8 mouse cellular contexts compared by ENCODE assay signal in genomic region chr4:148114758-148115391, GRCm38 (mm10). TPM values are rescaled to one million over a fixed set of nuclear protein-coding genes. Genes with fewer than 3 reads are reported as not detected.
DNase-seq lines count a peak whose midpoint lies in the region; ATAC-seq and TF ChIP-seq lines count a peak whose summit lies in the region.

No protein-coding gene starts in this region.

- peak; percentile 92 for DNase-seq in CD4-positive, CD25-positive, alpha-beta regulatory T cell, adult 2 months (ENCODE audit: low read depth, low spot score)
- peak; percentile 22 for DNase-seq in c-Kit-negative CD71-positive TER-119-positive erythroid progenitor cells, embryonic 14.5 days (ENCODE audit: low read depth, low spot score)
- DNase-seq in fibroblast of lung, adult 2 months (ENCODE audit: low read depth), result peak; percentile 55
- peak; percentile 94 for DNase-seq in kidney, postnatal 0 days (ENCODE audit: low spot score)
- DNase-seq in liver, embryonic 11.5 days (ENCODE audit: low spot score), result peak; percentile 81
- DNase-seq in naive thymus-derived CD4-positive, alpha-beta T cell, adult 2 months (ENCODE audit: low read depth), result peak; percentile 88
- peak; percentile 75 to 90 for DNase-seq in spleen, postnatal 4 days (ENCODE audit: low spot score in 2 of 2)

- peak; percentile 99 for TF ChIP-seq CTCF in kidney, postnatal 0 days (IDR thresholded peaks at IDR 0.05; ENCODE audit: low read depth)

- H3K36me3 ChIP-seq in heart, embryonic 14.5 days (ENCODE audit: control insufficient read depth, insufficient read depth, low read length), result no peaks in the 10 kb centered on the region
- H3K36me3 ChIP-seq in kidney, postnatal 0 days (ENCODE audit: insufficient read depth, low read length), result no peaks in the 10 kb centered on the region
- no peaks in the 10 kb centered on the region for H3K36me3 ChIP-seq in liver, embryonic 11.5 days (ENCODE audit: control insufficient read depth, insufficient read depth, low read length)

- ATAC-seq in heart, embryonic 14.5 days (ENCODE audit: insufficient number of reproducible peaks, insufficient read depth, low FRiP score, low read depth), result 0 out of 2 replicates have a peak, but pooled peaks have one; percentile 15
- ATAC-seq in kidney, postnatal 0 days (replicated peaks; ENCODE audit: low FRiP score, low read depth), result peak; percentile 52
- peak; percentile 56; the same call in 1 of the 2 replicates for ATAC-seq in liver, embryonic 11.5 days (replicated peaks; ENCODE audit: low FRiP score)

- H3K4me1 ChIP-seq in heart, embryonic 14.5 days (ENCODE audit: control insufficient read depth in 2 of 2, insufficient read depth in 2 of 2, low read length in 2 of 2), result peaks cover 0 to 3% of the 10 kb centered on the region in 2 experiments; a peak in 1 of 4 replicates
- H3K4me1 ChIP-seq in kidney, postnatal 0 days (replicated peaks; ENCODE audit: insufficient read depth, low read length), result no peaks in the 10 kb centered on the region; the same call in 1 of the 2 replicates
- H3K4me1 ChIP-seq in liver, embryonic 11.5 days (replicated peaks; ENCODE audit: control insufficient read depth, insufficient read depth, low read length), result no peaks in the 10 kb centered on the region

- WGBS in heart, embryonic 14.5 days, result 7% methylated on average over 15 of the region's 15 CpGs
- WGBS in kidney, postnatal 0 days, result 3% methylated on average over 15 of the region's 15 CpGs
- WGBS in liver, embryonic 11.5 days, result 6% methylated on average over 15 of the region's 15 CpGs

- peaks cover 7% of the 10 kb centered on the region; the same call in 1 of the 2 replicates for H3K27me3 ChIP-seq in heart, embryonic 14.5 days (ENCODE audit: control insufficient read depth, insufficient read depth, low read length)
- no peaks in the 10 kb centered on the region for H3K27me3 ChIP-seq in kidney, postnatal 0 days (ENCODE audit: insufficient read depth, low read length)
- peaks cover 3% of the 10 kb centered on the region for H3K27me3 ChIP-seq in liver, embryonic 11.5 days (replicated peaks; ENCODE audit: control insufficient read depth, insufficient read depth, low read length)

- H3K9me3 ChIP-seq in heart, embryonic 14.5 days (ENCODE audit: control insufficient read depth, low read length), result peaks cover 5% of the 10 kb centered on the region; the same call in 1 of the 2 replicates
- H3K9me3 ChIP-seq in kidney, postnatal 0 days (replicated peaks; ENCODE audit: low read length), result no peaks in the 10 kb centered on the region
- H3K9me3 ChIP-seq in liver, embryonic 11.5 days (ENCODE audit: control insufficient read depth, low read length), result no peaks in the 10 kb centered on the region; the same call in 1 of the 2 replicates

- H3K27ac ChIP-seq in heart, embryonic 14.5 days (replicated peaks in 1 of 2; ENCODE audit: control insufficient read depth in 1 of 2, insufficient read depth in 1 of 2, low read depth in 2 of 2, low read length in 2 of 2), result no peak overlapping the region
- 0 out of 2 replicates have a peak overlapping the region, but pooled peaks have one; percentile 1 for H3K27ac ChIP-seq in kidney, postnatal 0 days
- H3K27ac ChIP-seq in liver, embryonic 11.5 days (ENCODE audit: low read depth, low read length), result no peak overlapping the region

- no peak overlapping the region for H3K4me3 ChIP-seq in heart, embryonic 14.5 days (ENCODE audit: control insufficient read depth in 1 of 2, insufficient read depth in 1 of 2, low read depth in 1 of 2, low read length in 2 of 2)
- no peak overlapping the region for H3K4me3 ChIP-seq in kidney, postnatal 0 days (replicated peaks; ENCODE audit: low read depth, low read length)
- H3K4me3 ChIP-seq in liver, embryonic 11.5 days (ENCODE audit: low read depth, low read length), result no peak overlapping the region

- peak overlapping the region; percentile 23; the same call in 1 of the 2 replicates for H3K4me2 ChIP-seq in heart, embryonic 14.5 days (ENCODE audit: low read length)
- peak overlapping the region; percentile 15 for H3K4me2 ChIP-seq in kidney, postnatal 0 days (ENCODE audit: low read length)
- H3K4me2 ChIP-seq in liver, embryonic 11.5 days, result no peak overlapping the region

- H3K9ac ChIP-seq in heart, embryonic 14.5 days (ENCODE audit: low read length), result no peak overlapping the region; the same call in 1 of the 2 replicates
- no peak overlapping the region for H3K9ac ChIP-seq in kidney, postnatal 0 days (ENCODE audit: low read depth, low read length)
- H3K9ac ChIP-seq in liver, embryonic 11.5 days (ENCODE audit: low read depth, low read length), result no peak overlapping the region

RNA-seq across cellular contexts. Expression of gene Mad2l2, which starts 15.3 kb away (rescaled TPM):
- 40.9 and 42.1 TPM in 2 replicates for polyA plus RNA-seq in heart, embryonic 14.5 days (2014; fragmentation: Nextera tagmentation; extraction: Ambion mirVana)
- polyA plus RNA-seq in kidney, postnatal 0 days (2015; fragmentation: Nextera tagmentation; extraction: Ambion mirVana), result 73.1 and 77.2 TPM in 2 replicates
- polyA plus RNA-seq in liver, embryonic 11.5 days (2014; fragmentation: Nextera tagmentation; extraction: Ambion mirVana), result 41.4 and 44.7 TPM in 2 replicates

RNA-seq across cellular contexts. Expression of gene Draxin, which starts 15.6 kb away (rescaled TPM):
- not detected in 2 replicates for polyA plus RNA-seq in heart, embryonic 14.5 days (2014; fragmentation: Nextera tagmentation; extraction: Ambion mirVana)
- polyA plus RNA-seq in kidney, postnatal 0 days (2015; fragmentation: Nextera tagmentation; extraction: Ambion mirVana), result 0.14 and 0.24 TPM in 2 replicates
- 0.12 and 0.31 TPM in 2 replicates for polyA plus RNA-seq in liver, embryonic 11.5 days (2014; fragmentation: Nextera tagmentation; extraction: Ambion mirVana)

RNA-seq across cellular contexts. Expression of gene Agtrap, which starts 27.0 kb away (rescaled TPM):
- 19.5 and 20.0 TPM in 2 replicates for polyA plus RNA-seq in heart, embryonic 14.5 days (2014; fragmentation: Nextera tagmentation; extraction: Ambion mirVana)
- 38.4 and 38.9 TPM in 2 replicates for polyA plus RNA-seq in kidney, postnatal 0 days (2015; fragmentation: Nextera tagmentation; extraction: Ambion mirVana)
- polyA plus RNA-seq in liver, embryonic 11.5 days (2014; fragmentation: Nextera tagmentation; extraction: Ambion mirVana), result 18.3 and 20.9 TPM in 2 replicates

RNA-seq across cellular contexts. Expression of gene Fbxo6, which starts 37.1 kb away (rescaled TPM):
- polyA plus RNA-seq in heart, embryonic 14.5 days (2014; fragmentation: Nextera tagmentation; extraction: Ambion mirVana), result 18.5 and 18.8 TPM in 2 replicates
- 28.5 and 33.7 TPM in 2 replicates for polyA plus RNA-seq in kidney, postnatal 0 days (2015; fragmentation: Nextera tagmentation; extraction: Ambion mirVana)
- polyA plus RNA-seq in liver, embryonic 11.5 days (2014; fragmentation: Nextera tagmentation; extraction: Ambion mirVana), result 30.6 and 34.4 TPM in 2 replicates

RNA-seq across cellular contexts. Expression of gene Fbxo44, which starts 45.4 kb away (rescaled TPM):
- polyA plus RNA-seq in heart, embryonic 14.5 days (2014; fragmentation: Nextera tagmentation; extraction: Ambion mirVana), result 28.3 and 31.2 TPM in 2 replicates
- polyA plus RNA-seq in kidney, postnatal 0 days (2015; fragmentation: Nextera tagmentation; extraction: Ambion mirVana), result 30.2 and 30.5 TPM in 2 replicates
- 2.9 and 3.0 TPM in 2 replicates for polyA plus RNA-seq in liver, embryonic 11.5 days (2014; fragmentation: Nextera tagmentation; extraction: Ambion mirVana)

Comparison
In these comparisons a context has a peak if more than half of its experiments do, and no peak if none do; other contexts are left out.
1. DNase-seq: peak in every context shown above with its lines; median percentile 94 in kidney, postnatal 0 days; 92 in CD4-positive, CD25-positive, alpha-beta regulatory T cell, adult 2 months; 88 in naive thymus-derived CD4-positive, alpha-beta T cell, adult 2 months; 82 in spleen, postnatal 4 days; 81 in liver, embryonic 11.5 days; 55 in fibroblast of lung, adult 2 months; 22 in c-Kit-negative CD71-positive TER-119-positive erythroid progenitor cells, embryonic 14.5 days.